Mouse (Mus musculus): ENCODE data around the gene Tor4a.
A peak's percentile ranks its signal among the peaks of the same experiment; 100 is the strongest.

Gene Tor4a

DNA sequence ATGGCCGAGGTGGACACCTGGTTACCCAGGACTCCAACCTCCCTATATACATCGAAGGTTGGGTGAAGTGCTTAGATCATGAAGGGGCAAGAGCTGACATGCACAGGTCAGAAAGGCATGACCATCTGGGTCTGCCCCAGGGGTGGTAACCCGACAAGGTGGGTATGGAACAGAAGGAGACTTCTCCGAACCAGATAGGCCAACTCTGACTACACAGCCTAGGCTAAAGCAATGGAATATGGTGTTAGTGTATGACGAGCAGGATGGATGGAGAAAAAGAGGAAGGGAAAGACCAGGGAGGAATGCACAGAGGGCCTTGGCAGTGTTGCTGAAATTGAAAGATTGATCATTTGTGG lies 10.1 kb downstream of the Tor4a start:
- DNase-seq (ENCODE audit: low read depth) = no peak

GRCm38 (mm10) chr2:25185625-25186574 lies 10.8 kb downstream of the Tor4a start:
- DNase-seq (ENCODE audit: low read depth) = no peak

GRCm38 (mm10) chr2:25184496-25184895 lies 12.2 kb downstream of the Tor4a start:
- DNase-seq (ENCODE audit: low read depth) = no peak

DNA sequence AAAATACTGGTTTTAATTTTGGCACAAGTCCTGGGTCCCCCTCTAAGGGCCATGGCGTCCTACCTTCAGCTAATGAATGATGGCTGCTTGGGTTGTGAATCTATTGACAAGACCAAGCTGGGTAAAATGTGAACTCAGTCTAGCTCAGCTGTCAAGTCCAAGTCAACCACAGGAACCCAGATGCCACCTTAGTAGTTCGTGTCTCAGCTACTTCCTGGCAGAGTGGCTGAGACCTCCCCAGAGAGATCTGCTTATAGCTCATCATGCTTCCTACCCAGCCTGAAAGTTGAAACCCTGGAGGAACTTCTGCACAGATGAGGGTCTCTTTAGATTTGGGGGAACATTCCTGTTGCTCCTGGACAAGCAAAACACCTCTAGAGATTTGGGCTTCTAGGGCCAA lies 13.3 kb downstream of the Tor4a start:
- no peak for DNase-seq (ENCODE audit: low read depth)

- DNase-seq (ENCODE audit: low read depth) = no peak
These were observed 14.0 kb downstream of the Tor4a start for GRCm38 (mm10) chr2:25182664-25183063.

GRCm38 (mm10) chr2:25181891-25182397 lies 14.7 kb downstream of the Tor4a start:
- no peak for DNase-seq (ENCODE audit: low read depth)

DNA sequence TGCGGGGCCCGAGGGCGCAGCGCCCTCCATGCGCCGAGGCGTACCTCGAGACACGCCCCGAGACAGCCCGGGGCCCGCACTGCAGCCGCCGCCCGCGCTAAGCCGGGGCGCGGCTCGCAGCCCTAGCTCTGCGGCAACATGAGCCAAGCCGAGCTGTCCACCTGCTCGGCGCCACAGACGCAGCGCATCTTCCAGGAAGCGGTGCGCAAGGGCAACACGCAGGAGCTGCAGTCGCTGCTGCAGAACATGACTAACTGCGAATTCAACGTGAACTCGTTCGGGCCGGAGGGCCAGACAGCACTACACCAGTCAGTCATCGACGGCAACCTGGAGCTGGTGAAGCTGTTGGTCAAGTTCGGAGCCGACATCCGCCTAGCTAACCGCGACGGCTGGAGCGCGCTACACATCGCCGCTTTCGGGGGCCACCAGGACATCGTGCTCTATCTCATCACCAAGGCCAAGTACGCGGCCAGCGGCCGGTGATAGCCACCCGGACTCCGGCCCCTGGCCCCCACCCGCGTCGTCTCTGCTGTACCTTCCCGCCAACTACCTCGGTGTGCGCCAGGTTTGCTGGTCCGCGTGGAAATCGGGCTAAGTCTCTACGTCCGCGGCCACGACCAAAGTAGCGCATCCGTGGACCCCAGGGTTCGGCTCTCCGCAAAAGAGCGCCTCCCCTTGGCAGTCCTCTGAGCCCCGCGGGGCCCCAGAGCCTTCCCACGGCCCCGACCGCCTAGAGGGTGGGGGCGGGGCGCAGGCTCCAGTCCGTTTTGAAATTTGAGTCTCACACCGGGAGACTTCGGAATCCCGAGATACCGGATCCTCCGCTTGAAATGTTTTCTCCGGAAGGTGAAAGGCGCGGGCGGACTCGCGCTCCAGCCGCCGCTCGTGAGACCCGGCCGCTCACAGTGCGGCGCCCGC lies 15.5 kb downstream of the Tor4a start:
- no peak for DNase-seq (ENCODE audit: low read depth)

DNA sequence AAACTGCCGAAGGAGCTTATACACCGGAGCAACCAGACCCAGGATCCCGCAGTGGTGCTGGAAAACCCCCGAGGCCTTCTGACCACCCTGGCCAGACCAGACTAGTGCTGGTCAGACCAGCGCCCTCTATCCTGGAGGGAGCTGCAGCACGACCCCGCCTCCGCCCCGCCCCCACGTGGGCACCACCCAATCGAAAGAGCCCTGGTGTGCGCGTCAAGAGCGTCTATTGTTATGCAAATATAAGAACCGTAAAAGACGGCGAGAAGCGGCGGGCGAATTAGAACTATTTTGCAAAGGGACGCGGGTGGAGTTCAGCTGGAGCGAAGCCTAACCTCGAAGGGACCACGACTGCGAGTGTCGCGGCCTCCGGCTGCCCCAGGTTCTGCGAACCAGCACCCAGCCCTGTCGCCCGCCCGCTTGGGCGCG lies 16.2 kb downstream of the Tor4a start, which contains the start of gene Nrarp:
Nrarp (plus strand) TSS at position 281 of the 426 bp plus-strand sequence.
- no peak for DNase-seq (ENCODE audit: low read depth)

DNA sequence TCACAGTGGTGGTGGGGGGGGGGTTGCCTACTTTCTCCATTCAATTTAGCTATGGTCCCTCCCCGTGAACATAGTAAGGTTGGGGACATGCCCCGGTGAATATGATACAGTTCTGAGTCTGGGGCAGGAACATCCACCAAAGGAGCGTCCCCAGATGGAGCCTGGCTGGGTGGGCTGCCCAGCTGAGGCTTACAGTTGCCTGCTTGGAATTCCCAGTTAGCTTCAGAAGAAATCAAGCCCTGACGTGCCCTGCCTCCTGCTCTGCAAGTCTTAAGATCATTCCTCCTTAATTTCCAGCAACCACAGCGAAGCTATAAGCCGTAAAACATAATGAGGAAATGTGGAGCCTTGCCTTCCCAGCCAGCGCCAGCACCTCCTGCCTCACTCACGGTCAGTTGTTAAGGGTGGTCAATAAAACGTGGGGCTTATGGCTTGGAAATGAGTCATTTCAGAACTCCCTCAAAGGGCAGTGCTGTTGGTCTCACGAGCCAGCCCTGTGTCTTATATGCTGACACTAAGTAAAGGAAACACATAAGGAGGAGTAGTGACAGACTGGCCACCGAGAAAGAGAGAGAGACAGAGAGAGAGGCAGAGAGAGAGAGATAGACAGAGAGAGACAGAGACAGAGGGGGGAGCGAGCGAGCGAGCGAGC lies 17.0 kb downstream of the Tor4a start:
- DNase-seq (ENCODE audit: low read depth) = no peak

DNA sequence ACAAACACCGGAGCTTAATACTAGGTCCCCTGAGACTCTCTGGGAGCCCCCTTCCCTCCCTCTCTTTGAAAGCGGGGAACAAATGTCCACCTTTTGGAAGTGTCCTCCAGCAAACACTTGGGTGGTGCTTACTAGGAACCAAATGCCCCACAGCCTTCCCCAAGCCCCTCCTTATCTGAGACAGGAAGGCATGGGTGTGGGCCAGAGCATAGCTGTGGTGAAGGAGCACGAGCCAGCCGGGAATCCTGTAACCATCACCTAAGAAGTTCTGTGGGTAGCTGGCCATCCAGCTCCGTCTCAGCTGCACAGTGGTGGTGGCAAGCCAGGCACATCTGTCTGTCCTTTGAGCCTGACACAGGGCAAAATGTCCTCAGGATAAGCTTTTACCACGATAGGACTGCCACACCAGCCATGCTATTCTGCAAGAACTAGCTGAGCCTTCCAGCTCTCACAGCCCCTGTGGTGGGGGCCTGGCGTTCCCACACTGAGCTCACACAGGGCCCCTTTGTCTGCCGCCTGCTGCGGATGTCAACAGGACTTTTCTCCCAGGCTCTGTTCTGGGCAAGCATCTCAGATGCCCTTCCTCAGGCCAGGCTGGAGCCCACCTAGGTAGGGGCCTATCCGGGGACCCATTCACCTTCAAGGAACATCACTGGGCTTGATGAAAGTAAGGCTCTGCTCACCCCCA lies 18.3 kb downstream of the Tor4a start:
- no peak for DNase-seq (ENCODE audit: low read depth)

GRCm38 (mm10) chr2:25177685-25178084 lies 19.0 kb downstream of the Tor4a start:
- peak; percentile 77 for DNase-seq (ENCODE audit: low read depth)

DNA sequence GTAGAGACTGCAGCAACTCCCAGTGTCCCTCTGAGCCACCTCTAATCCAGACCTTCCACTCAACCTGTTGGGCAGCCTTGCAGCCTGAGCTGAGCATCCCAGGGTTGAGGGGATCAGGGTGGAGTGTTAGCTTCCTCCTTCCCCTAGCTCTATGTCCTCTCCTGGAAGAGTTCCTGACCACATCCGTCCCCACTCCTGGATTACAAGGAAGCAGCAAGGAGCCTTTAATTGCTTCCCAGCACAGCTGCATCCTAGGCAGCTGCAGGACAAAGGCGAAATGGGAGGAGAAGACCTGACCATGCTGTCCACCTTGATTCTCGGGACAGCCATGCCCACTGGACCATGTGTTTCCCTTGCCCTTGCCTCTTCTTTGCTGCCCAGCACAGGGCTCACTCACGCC lies 19.6 kb downstream of the Tor4a start:
- no peak for DNase-seq (ENCODE audit: low read depth)

DNA sequence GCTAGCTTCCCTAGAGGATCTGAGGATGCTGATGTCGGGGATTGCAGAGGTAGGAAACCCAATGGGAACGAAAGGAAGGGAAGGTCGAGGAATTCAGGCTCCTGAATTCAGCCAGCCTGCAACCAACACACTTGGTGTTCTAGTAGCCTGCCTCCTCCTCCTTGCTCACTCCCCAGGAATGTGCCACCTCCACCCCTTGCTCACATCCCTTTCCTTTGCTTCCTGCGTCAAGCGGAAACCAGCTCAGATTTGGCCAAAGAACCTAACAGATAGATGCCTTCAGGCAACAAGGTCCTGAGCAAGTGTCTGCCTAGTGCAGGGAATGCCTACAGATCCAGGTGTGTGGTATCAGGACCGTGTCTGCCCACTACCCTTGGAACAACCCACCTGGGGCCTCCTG lies 20.1 kb downstream of the Tor4a start:
- DNase-seq (ENCODE audit: low read depth) = no peak

GRCm38 (mm10) chr2:25175690-25176078 lies 21.0 kb downstream of the Tor4a start:
- DNase-seq (ENCODE audit: low read depth) = no peak

DNA sequence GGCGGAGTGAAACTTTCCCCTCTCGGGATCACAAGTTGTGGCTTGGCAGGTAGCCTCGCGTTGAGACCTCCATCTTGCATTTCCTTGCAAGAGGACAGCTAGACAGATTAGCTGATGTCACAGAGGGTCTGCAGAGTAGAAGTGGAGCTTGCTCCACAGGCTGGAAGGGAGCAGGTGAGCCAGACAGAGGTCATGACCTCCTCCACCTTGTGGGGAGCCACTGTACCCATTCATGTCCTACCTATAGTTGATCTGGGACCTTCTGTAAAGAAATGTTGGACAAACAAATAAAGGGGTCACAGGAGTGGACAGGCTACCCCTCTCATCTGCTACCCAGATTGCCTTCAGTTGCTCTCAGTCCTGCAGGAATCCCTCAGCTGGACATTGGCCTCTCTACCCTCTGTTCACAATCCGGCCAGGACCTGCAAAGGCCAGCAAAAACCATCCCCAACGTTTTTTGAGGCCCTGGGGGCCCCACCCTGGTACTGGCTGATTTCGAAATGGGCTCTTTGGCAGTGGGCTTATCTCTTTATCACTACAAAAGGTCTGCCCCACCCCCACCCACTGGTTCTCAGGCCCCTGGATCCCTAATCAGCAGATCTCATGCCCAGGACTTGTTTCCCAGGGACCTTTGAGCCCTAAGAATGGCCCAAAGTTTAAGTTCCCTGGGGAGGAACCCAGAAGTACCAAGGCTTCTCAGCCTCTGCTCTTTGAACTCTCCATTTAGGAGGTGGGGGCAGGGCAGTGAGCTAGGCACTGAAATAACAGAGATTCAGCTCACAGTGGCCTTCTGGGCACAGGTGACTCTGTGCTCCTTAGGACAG lies 21.6 kb downstream of the Tor4a start:
- DNase-seq (ENCODE audit: low read depth) = no peak

- no peak for DNase-seq (ENCODE audit: low read depth)
These were observed 22.9 kb downstream of the Tor4a start for GRCm38 (mm10) chr2:25173821-25174220.

- DNase-seq (ENCODE audit: low read depth) = peak; percentile 95
These were observed 24.1 kb downstream of the Tor4a start for GRCm38 (mm10) chr2:25172629-25173028.

GRCm38 (mm10) chr2:25171769-25172153 lies 24.9 kb downstream of the Tor4a start:
- DNase-seq (ENCODE audit: low read depth) = no peak

DNA sequence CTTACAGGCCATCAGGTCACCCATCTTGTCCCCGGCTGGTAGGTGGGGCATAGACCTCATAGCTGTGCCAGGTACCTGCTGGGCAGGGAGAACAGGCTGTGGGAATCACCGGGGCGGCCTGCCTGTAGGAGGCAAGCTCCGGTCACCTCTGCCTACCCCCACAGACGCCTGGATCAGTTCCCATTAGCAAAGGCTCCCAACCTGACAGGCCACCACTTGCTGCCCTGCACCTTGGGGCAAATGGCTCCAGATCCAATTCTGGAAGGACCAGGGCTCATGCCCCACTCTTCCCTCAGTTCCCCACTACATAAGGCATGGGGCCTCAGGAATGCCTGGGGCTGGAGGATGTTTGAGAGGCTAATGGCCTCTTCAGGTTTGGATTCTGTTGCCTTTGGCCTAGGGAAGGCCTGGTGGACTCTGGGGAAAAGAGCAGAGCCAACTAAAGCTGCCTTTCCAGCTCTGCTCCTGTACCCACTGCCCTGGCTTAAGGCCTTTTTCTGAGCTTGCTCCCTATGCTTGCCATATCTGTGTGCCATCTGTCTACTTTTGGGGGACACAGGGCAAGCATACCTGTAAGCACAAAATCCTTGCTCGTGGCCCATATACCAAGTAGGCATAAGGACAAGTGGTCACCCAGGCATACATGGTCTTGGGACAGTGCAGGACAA lies 25.5 kb downstream of the Tor4a start:
- DNase-seq (ENCODE audit: low read depth) = no peak

Measured in fibroblast of lung, adult 2 months (primary cell).